Mouse (Mus musculus) embryonic facial prominence, embryonic 13.5 days (tissue): ENCODE results near the gene Aldh9a1. TPM values are rescaled to one million over a fixed set of nuclear protein-coding genes. Genes with fewer than 3 reads are reported as not detected.

Source experiments
- ATAC-seq: fragments of 200-750 bp; cut with Nextera tagmentation; 2 replicates; pipeline ENCODE4 v1.8.0; 2017; ENCODE audit warnings: low read depth; ENCODE audit not compliant: insufficient number of reproducible peaks, insufficient read depth, low FRiP score, low TSS enrichment
- H3K27ac ChIP-seq: fragments of 300-500 bp; sonication (generic); 2 replicates; pipeline ENCODE4 v1.5.1; 2015; ENCODE audit warnings: moderate library complexity, mild to moderate bottlenecking, inconsistent platforms
- H3K27me3 ChIP-seq: fragments of 300-500 bp; sonication (generic); 2 replicates; pipeline ENCODE4 v1.6.1; 2015; ENCODE audit warnings: mild to moderate bottlenecking, inconsistent platforms
- H3K36me3 ChIP-seq: fragments of 300-500 bp; sonication (generic); 2 replicates; pipeline ENCODE4 v1.6.1; 2015; ENCODE audit warnings: mild to moderate bottlenecking, inconsistent platforms
- H3K4me1 ChIP-seq: fragments of 300-500 bp; sonication (generic); 2 replicates; pipeline ENCODE4 v1.6.1; 2015; ENCODE audit warnings: inconsistent platforms
- H3K4me2 ChIP-seq: fragments of 300-500 bp; sonication (generic); 2 replicates; pipeline ENCODE4 v1.6.1; 2015; ENCODE audit warnings: moderate library complexity, mild to moderate bottlenecking, inconsistent platforms
- H3K4me3 ChIP-seq: fragments of 300-500 bp; sonication (generic); 2 replicates; pipeline ENCODE4 v1.5.1; 2015; ENCODE audit warnings: mild to moderate bottlenecking, inconsistent platforms
- H3K9ac ChIP-seq: fragments of 300-500 bp; sonication (generic); 2 replicates; pipeline ENCODE4 v1.6.1; 2015; ENCODE audit warnings: mild to moderate bottlenecking, inconsistent platforms
- H3K9me3 ChIP-seq: fragments of 300-500 bp; sonication (generic); 2 replicates; pipeline ENCODE4 v1.6.1; 2016; ENCODE audit warnings: inconsistent platforms
- WGBS: fragments of 180-500 bp; shearing (Covaris S2); methylation state at CpG from one replicate; pipeline ENCODE4 v1.1.7; 2015; ENCODE audit warnings: mixed read lengths; 5-methylcytosine and 5-hydroxymethylcytosine counted together
- polyA plus RNA-seq: library from polyadenylated mRNA; unstranded; fragments of >200 nt; fragmentation: Nextera tagmentation; extraction: Ambion mirVana; gene quantifications from 2 replicates; pipeline ENCODE4 v1.2.1, GENCODE M21; 2015

Gene Aldh9a1
- polyA plus RNA-seq, 1 experiment from 2014 or later: 59.9 TPM

DNA sequence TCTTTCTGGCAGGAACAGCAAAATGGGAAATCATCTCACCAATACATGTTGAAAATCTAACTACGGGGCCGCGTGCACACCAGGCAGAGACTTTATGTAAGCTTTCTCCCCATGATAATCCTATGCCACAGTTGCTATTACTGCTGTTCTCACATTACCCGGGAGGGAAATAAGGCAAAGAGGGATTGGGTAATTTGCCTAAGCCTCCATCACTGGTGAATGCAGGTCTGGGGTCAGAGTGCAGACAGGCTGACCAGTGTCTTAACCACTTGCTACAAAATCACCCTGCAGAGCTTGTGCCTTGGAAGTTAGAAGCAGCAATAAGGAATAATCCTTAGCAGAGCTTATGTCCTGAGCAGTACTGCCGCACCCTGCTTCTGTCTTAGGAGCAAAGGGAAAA, 35.8 kb downstream of the Aldh9a1 start:
- no peak overlapping the region for H3K27ac ChIP-seq
- no peaks in the 10 kb centered on the region for H3K36me3 ChIP-seq
- no peak overlapping the region for H3K4me2 ChIP-seq
- 60% methylated on average over 5 of the region's 5 CpGs for WGBS
- H3K4me3 ChIP-seq: no peak overlapping the region
- no peak for ATAC-seq
- peaks cover 10% of the 10 kb centered on the region; the same call in 1 of the 2 replicates for H3K4me1 ChIP-seq
- no peaks in the 10 kb centered on the region for H3K9me3 ChIP-seq
- H3K9ac ChIP-seq: no peak overlapping the region
- peaks cover 5% of the 10 kb centered on the region; the same call in 1 of the 2 replicates for H3K27me3 ChIP-seq

DNA sequence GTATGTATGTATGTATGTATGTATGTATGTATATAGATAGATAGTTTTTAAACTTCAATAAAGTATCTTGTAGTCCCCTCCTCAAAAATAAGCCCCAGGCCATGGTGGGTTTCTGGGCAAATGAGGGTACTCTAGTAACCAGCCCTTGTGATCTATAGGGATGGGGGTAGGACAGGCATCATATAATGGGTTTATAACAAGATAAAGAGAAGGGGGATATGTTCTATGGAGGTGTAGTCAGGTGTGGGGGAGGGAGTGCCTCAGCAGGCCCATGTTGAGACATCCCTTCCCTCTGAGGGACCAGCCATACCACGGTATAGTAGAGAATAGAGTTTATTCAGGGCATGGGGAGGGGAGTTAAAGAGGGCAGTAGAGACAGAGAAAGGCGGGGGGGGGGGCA, 36.7 kb downstream of the Aldh9a1 start:
- H3K4me1 ChIP-seq: peaks cover 10% of the 10 kb centered on the region; the same call in 1 of the 2 replicates
- peaks cover 5% of the 10 kb centered on the region; the same call in 1 of the 2 replicates for H3K27me3 ChIP-seq
- H3K27ac ChIP-seq: no peak overlapping the region
- no peaks in the 10 kb centered on the region for H3K36me3 ChIP-seq
- no peak overlapping the region for H3K4me3 ChIP-seq
- no peak overlapping the region for H3K4me2 ChIP-seq
- no peak overlapping the region for H3K9ac ChIP-seq
- H3K9me3 ChIP-seq: no peaks in the 10 kb centered on the region
- ATAC-seq: no peak
- WGBS: 27% methylated on average over 1 of the region's 2 CpGs

DNA sequence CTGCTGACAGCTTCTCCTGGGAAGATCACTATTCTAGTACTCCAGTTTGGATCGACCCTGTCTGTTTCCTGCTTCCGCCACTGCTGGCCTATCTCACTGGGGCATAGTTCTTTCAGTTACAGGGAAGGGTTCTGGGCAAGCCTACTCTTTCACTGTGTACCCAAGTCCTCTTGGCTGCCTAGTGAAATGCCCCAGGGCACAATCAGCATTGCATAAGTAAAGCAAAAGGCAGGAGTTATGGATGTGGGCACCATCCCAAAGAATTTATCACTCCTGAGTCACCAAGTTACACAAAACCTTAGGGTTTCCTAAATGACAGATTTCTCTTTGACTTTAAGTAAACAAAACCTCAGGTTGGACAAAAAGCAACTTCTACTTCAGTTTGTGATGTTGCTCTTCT, 37.5 kb downstream of the Aldh9a1 start:
- Histone ChIP-seq H3K27me3 (peaks cover 5% of the 10 kb centered on the region; the same call in 1 of the 2 replicates), H3K4me2 (no peak overlapping the region), H3K4me1 (peaks cover 15% of the 10 kb centered on the region; the same call in 1 of the 2 replicates), H3K9me3 (no peaks in the 10 kb centered on the region), H3K9ac (no peak overlapping the region), H3K36me3 (no peaks in the 10 kb centered on the region), H3K27ac (no peak overlapping the region), H3K4me3 (no peak overlapping the region)
- 64% methylated on average over 2 of the region's 2 CpGs for WGBS
- no peak for ATAC-seq

DNA sequence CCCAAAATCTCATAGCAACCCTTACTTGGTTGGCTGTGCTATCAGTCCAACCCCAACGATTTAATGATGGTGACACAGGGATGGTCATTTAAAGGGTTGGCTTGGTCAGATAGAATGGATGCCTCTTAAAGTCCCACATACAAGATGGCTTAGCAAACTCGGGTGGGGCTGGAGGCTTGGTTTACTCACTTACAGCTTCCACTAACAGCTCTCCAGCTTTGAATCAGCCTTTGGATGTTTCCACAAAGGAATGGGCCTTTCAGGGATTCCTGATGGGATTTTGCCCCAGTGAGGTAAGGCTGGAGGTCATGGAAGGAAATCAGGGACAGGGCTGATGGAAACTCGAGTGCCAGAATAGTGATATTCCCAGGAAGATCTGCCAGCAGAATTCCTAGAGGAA, 38.0 kb downstream of the Aldh9a1 start:
- WGBS: 75% methylated on average over 3 of the region's 3 CpGs
- ATAC-seq: no peak
- Histone ChIP-seq H3K27ac (no peak overlapping the region), H3K4me1 (peaks cover 19% of the 10 kb centered on the region), H3K9ac (no peak overlapping the region), H3K9me3 (no peaks in the 10 kb centered on the region), H3K4me2 (no peak overlapping the region), H3K27me3 (peaks cover 9% of the 10 kb centered on the region; the same call in 1 of the 2 replicates), H3K4me3 (no peak overlapping the region), H3K36me3 (no peaks in the 10 kb centered on the region)

DNA sequence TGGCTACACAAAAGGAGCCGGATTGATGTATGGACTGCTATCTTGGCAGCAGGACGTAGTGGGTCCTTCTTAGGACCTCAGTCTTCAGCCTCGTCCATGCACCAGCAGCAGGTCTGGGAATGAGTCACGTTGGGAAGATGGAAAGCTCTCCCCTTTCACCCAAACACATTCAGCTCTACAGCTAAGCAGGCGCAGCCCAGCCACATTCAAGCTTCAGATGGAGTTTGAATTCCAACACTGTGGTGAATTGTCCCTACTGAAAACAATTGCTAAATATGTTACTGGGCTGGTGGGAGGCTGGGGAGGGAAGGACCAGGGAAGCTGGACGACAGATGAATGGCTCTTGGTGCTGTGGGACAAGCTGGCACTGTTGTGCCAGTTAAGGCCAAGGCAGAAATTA, 38.8 kb downstream of the Aldh9a1 start:
- ATAC-seq: no peak
- Histone ChIP-seq H3K27ac (no peak overlapping the region), H3K4me3 (no peak overlapping the region), H3K4me2 (no peak overlapping the region), H3K27me3 (peaks cover 10% of the 10 kb centered on the region; the same call in 1 of the 2 replicates), H3K36me3 (no peaks in the 10 kb centered on the region), H3K4me1 (peaks cover 24% of the 10 kb centered on the region), H3K9ac (no peak overlapping the region), H3K9me3 (no peaks in the 10 kb centered on the region)
- WGBS: 80% methylated on average over 6 of the region's 6 CpGs

DNA sequence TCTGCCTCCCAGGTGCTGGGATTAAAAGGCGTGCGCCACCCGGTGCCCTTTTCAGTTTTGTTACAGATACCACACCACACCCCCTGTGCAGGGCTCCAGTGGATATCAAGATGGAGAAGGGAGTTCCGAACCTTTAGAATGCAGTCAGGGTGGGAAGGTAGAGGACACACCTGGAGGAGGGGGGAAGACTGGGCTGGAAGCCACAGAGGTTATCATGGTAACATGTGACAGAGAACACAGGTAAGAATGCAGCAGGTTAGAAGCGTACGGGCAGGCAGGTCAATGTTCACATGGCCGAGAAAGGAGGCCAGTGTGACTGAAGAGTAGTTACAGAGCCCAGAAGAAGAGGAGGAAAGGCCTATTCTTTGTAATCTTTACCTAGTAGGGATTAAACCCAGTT, 39.8 kb downstream of the Aldh9a1 start:
- H3K4me2 ChIP-seq: no peak overlapping the region
- H3K27ac ChIP-seq: no peak overlapping the region
- ATAC-seq: no peak
- H3K36me3 ChIP-seq: no peaks in the 10 kb centered on the region
- peaks cover 24% of the 10 kb centered on the region for H3K4me1 ChIP-seq
- no peak overlapping the region for H3K4me3 ChIP-seq
- H3K9me3 ChIP-seq: no peaks in the 10 kb centered on the region
- H3K27me3 ChIP-seq: peaks cover 10% of the 10 kb centered on the region; the same call in 1 of the 2 replicates
- H3K9ac ChIP-seq: no peak overlapping the region
- 89% methylated on average over 7 of the region's 7 CpGs for WGBS

DNA sequence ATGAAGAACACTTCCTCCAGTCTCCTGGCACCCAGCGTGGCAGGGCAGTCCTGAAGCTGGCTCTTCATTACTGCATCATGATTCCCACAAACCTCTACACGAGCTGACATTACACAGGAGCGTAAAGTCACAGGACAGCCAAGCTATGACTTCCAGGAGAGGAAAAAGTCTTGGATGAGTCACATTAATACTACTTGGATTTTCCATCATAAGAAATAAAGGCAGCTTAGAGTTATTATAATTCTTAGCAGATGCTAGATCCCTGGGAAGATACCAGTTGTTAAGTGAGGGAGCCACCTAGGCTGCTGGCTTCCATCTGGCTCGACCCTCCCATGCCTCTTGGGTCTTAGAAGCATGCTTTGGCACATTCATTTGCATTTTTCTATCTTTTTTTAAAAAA, 40.6 kb downstream of the Aldh9a1 start:
- no peak for ATAC-seq
- H3K4me2 ChIP-seq: no peak overlapping the region
- H3K27me3 ChIP-seq: peaks cover 14% of the 10 kb centered on the region
- no peaks in the 10 kb centered on the region for H3K36me3 ChIP-seq
- no peak overlapping the region for H3K4me3 ChIP-seq
- H3K9ac ChIP-seq: no peak overlapping the region
- no peak overlapping the region for H3K27ac ChIP-seq
- peaks cover 24% of the 10 kb centered on the region for H3K4me1 ChIP-seq
- H3K9me3 ChIP-seq: no peaks in the 10 kb centered on the region
- WGBS: 41% methylated on average over 4 of the region's 4 CpGs

DNA sequence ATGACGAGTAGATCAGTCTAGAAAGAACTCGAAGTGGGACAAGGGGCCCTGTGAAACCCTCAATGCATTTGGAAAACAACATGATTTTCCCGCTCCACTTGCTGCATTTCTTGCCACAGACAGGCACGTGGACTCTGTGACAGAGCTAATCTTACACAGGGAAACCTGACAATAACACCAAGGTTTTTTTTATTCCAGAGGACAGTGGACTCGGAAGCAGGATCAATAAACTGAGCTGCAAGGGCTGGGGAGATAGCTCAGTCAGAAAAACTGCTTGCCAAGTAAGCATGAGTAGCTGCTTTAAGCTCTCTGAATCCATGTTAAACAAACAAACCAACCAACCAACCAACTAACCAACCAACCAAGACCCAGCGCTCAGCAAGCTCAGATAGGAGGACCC, 41.5 kb downstream of the Aldh9a1 start:
- Histone ChIP-seq H3K9ac (no peak overlapping the region), H3K4me3 (no peak overlapping the region), H3K27me3 (peaks cover 18% of the 10 kb centered on the region), H3K27ac (no peak overlapping the region), H3K9me3 (no peaks in the 10 kb centered on the region), H3K36me3 (no peaks in the 10 kb centered on the region), H3K4me1 (peaks cover 24% of the 10 kb centered on the region), H3K4me2 (no peak overlapping the region)
- WGBS: 76% methylated on average over 6 of the region's 6 CpGs
- ATAC-seq: no peak

DNA sequence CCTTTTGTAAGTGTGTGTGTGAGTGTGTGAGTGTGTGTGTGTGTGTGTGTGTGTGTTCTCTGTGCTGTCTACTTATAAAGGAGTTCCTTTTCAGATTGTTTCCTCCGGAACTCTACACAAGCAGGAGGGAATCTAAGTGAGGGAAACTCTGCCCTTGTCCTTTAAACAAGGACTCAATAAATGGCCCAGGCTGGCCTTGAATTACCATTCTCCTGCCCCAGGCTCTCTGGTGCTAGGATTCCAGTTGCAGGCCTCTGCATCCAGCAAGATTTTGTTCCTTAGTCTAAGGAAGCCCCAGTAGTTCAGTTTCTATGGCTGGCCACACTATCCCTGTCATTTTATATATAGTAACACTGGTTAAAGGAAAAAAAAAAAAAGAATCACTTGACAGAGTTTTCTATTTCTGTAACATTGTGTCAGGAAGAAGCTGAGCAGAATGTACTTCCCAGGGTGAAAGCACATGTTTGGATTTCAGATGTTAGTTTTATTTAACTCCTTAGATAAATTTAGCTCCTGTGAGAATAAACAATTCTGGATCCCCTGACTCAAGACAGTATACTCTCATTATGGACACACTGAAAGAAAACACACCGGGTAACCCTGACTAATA, 42.3 kb downstream of the Aldh9a1 start:
- no peaks in the 10 kb centered on the region for H3K9me3 ChIP-seq
- 53% methylated on average over 2 of the region's 2 CpGs for WGBS
- peaks cover 24% of the 10 kb centered on the region for H3K4me1 ChIP-seq
- H3K27ac ChIP-seq: peak overlapping the region; percentile 7; the same call in 1 of the 2 replicates
- peak overlapping the region; percentile 81 for H3K9ac ChIP-seq
- no peak for ATAC-seq
- no peaks in the 10 kb centered on the region for H3K36me3 ChIP-seq
- H3K4me3 ChIP-seq: peak overlapping the region; percentile 59
- peak overlapping the region; percentile 92 for H3K4me2 ChIP-seq
- peaks cover 18% of the 10 kb centered on the region for H3K27me3 ChIP-seq

DNA sequence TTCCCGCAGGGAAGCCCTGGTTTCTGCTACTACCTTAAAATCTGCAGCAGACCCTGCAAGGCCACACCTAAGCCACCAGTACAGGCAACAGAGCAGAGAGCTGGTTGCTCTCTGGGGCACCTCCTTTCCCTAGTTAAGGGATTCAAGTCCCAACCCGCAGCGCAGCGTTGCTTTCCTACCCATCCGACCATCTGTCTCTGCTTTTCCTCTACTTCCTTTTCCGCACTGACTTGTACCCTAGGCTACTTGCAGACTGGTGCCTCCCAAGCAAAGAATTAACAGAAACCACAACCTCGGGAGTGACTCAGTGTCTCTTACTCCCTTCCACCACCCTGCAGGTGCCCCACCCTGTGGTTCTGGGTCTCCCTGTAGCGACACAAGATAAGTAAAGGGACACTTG, 42.9 kb downstream of the Aldh9a1 start:
- 3% methylated on average over 8 of the region's 8 CpGs for WGBS
- Histone ChIP-seq H3K9me3 (no peaks in the 10 kb centered on the region), H3K4me2 (peak overlapping the region; percentile 92), H3K27ac (peak overlapping the region; percentile 7; the same call in 1 of the 2 replicates), H3K9ac (peak overlapping the region; percentile 81), H3K4me3 (peak overlapping the region; percentile 59), H3K4me1 (peaks cover 24% of the 10 kb centered on the region), H3K27me3 (peaks cover 18% of the 10 kb centered on the region), H3K36me3 (no peaks in the 10 kb centered on the region)
- no peak for ATAC-seq

DNA sequence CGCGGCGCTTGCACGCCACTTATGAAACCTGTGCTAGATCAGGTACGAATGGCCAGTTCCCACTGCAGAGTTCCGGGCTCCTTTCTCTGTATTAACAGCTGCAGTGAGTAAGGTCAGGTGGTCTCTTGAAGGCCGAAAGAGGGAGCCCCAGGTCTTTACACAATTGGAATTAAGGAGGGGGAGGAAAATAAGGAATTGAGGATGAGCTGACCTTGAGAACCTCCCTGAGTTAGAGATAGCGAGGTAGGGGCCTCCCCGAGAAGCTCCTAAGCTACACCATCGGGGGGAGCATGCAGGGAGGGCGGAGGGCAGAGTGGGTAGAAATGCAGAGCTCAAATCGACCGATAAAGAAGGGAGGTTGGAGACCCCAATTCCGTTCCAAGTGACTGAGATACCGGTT, 43.5 kb downstream of the Aldh9a1 start:
- H3K9ac ChIP-seq: peak overlapping the region; percentile 81
- peak overlapping the region; percentile 92 for H3K4me2 ChIP-seq
- peak overlapping the region; percentile 59 for H3K4me3 ChIP-seq
- H3K27ac ChIP-seq: peak overlapping the region; percentile 94; the same call in 1 of the 2 replicates
- ATAC-seq: no peak
- H3K9me3 ChIP-seq: no peaks in the 10 kb centered on the region
- H3K27me3 ChIP-seq: peaks cover 18% of the 10 kb centered on the region
- H3K36me3 ChIP-seq: no peaks in the 10 kb centered on the region
- WGBS: 1% methylated on average over 15 of the region's 15 CpGs
- H3K4me1 ChIP-seq: peaks cover 24% of the 10 kb centered on the region

DNA sequence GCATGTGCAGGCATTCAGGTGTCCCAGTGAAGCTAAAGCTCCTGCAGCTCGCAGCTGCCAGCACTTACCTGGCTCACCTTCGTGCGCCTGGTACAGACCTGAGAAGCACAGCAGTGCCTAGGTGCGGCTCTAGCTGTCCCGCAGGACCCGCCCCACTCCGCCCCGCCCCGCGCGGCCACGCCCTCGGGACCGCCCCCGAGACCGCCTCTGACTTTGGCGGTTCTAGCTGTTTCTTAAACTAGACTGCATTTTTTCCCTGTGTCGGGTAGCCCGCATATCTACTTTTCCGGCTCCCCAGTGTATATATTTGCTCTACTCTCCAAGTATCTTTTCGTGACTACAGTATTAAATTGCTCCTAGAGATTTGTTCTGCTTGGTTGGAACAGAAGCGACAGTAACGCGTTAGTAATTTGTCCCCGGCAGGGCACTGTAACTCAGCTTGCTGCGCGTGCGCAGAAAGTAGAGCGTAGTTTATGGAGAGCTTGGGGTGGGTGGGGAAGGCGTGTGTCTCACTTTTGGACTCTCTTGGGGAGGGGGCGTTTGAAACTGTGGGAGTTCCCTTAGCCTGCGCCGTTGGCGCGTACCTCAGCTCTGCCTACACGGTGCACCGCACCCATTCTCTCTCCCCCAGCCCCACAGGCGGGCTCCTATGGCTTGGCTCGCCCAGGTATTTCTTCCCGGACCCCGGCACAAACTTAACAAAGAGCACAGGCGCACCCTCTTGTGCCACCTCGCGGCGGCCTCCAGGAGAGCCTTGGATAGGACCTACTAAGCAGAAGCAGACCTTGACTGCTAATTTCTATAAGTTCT, 44.1 kb downstream of the Aldh9a1 start, which contains the start of gene Mgst3:
Mgst3 (minus strand) TSS at position 159 of the 810 bp plus-strand sequence.
- Histone ChIP-seq H3K27me3 (peaks cover 13% of the 10 kb centered on the region), H3K4me1 (peaks cover 24% of the 10 kb centered on the region), H3K4me2 (peak within 1 kb of the TSS; percentile 92), H3K4me3 (peak within 1 kb of the TSS; percentile 59), H3K27ac (peak within 1 kb of the TSS; percentile 94), H3K9ac (peak within 1 kb of the TSS; percentile 81), H3K36me3 (no peaks in the 10 kb centered on the region), H3K9me3 (no peaks in the 10 kb centered on the region)
- WGBS: under 1% methylated on average over 45 of the region's 45 CpGs
- ATAC-seq: peak; percentile 94
